Mouse (Mus musculus): ENCODE measurements around the gene Nck2. TPM values are rescaled to one million over a fixed set of nuclear protein-coding genes. Genes with fewer than 3 reads are reported as not detected.

Gene Nck2
- polyA plus RNA-seq, 1 experiment = 21.0 TPM

DNA sequence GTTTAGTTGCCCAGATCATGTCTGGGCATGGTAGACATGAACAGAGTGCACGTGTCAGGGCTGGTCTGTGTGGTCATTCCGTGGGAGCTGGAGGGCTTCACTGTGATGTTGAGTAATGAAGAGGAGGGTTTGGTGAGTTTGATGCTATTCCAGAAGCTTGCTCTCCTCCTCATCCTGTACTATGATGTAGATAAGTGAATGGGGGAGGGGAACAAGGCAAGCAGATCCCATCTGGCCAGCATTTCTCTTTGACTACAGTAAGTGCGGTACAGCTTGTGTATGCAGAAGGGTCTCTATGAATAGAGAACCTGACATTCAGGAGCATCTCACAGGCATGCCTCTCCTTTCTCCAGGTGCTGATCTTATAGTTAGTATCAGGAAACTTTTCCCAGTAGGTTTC, 52.6 kb downstream of the Nck2 start:
- no peak overlapping the region for H3K27ac ChIP-seq (ENCODE audit: control insufficient read depth, insufficient read depth, low read depth, low read length, poor library complexity)
- no peak overlapping the region for H3K4me3 ChIP-seq (replicated peaks; ENCODE audit: control insufficient read depth, low read depth, low read length)
- H3K4me1 ChIP-seq (ENCODE audit: control insufficient read depth, insufficient read depth, low read length) = peaks cover 2% of the 10 kb centered on the region; the same call in 1 of the 2 replicates
- TF ChIP-seq CTCF (IDR thresholded peaks at IDR 0.05; ENCODE audit: control insufficient read depth, insufficient read depth, low read length) (no peak), POLR2A (IDR thresholded peaks at IDR 0.05; ENCODE audit: borderline replicate concordance, control insufficient read depth, low read depth, low read length) (no peak)
- WGBS = 74% methylated on average over 3 of the region's 3 CpGs

DNA sequence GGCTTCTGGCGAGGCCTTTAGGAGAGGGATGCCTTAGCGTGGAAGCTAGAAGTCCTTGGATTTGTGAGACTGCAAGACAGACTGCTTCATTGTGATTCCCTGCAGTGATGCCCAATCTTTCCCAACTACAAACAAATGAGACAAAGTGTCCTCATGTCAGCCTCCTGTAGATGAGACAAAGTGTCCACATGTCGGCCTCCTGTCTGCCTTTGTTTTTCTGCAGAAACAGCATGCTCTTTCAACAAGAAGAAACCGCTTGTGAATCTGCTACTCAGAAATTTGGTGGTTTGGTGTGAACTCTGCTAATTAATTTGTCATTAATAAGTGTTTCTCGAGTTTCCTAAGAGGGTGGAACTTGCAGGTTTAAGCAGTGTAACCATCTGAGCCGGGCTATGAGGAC, 53.6 kb downstream of the Nck2 start:
- no peak overlapping the region for H3K4me3 ChIP-seq (replicated peaks; ENCODE audit: control insufficient read depth, low read depth, low read length)
- H3K4me1 ChIP-seq (ENCODE audit: control insufficient read depth, insufficient read depth, low read length) = peaks cover 2% of the 10 kb centered on the region; the same call in 1 of the 2 replicates
- 84% methylated on average over 6 of the region's 6 CpGs for WGBS
- no peak for TF ChIP-seq CTCF (IDR thresholded peaks at IDR 0.05; ENCODE audit: control insufficient read depth, insufficient read depth, low read length)
- TF ChIP-seq POLR2A (IDR thresholded peaks at IDR 0.05; ENCODE audit: borderline replicate concordance, control insufficient read depth, low read depth, low read length) = no peak
- H3K27ac ChIP-seq (ENCODE audit: control insufficient read depth, insufficient read depth, low read depth, low read length, poor library complexity) = no peak overlapping the region

GRCm38 (mm10) chr1:43500121-43500520, 55.7 kb downstream of the Nck2 start:
- TF ChIP-seq CTCF (IDR thresholded peaks at IDR 0.05; ENCODE audit: control insufficient read depth, insufficient read depth, low read length) (no peak), POLR2A (IDR thresholded peaks at IDR 0.05; ENCODE audit: borderline replicate concordance, control insufficient read depth, low read depth, low read length) (no peak)
- Histone ChIP-seq H3K4me1 (ENCODE audit: control insufficient read depth, insufficient read depth, low read length) (peaks cover 2% of the 10 kb centered on the region; the same call in 1 of the 2 replicates), H3K4me3 (replicated peaks; ENCODE audit: control insufficient read depth, low read depth, low read length) (no peak overlapping the region), H3K27ac (ENCODE audit: control insufficient read depth, insufficient read depth, low read depth, low read length, poor library complexity) (no peak overlapping the region)
- WGBS = 23% methylated on average over 5 of the region's 5 CpGs

GRCm38 (mm10) chr1:43501143-43501919, 57.0 kb downstream of the Nck2 start:
- no peak overlapping the region for H3K27ac ChIP-seq (ENCODE audit: control insufficient read depth, insufficient read depth, low read depth, low read length, poor library complexity)
- 79% methylated on average over 6 of the region's 6 CpGs for WGBS
- TF ChIP-seq CTCF (IDR thresholded peaks at IDR 0.05; ENCODE audit: control insufficient read depth, insufficient read depth, low read length) = no peak
- TF ChIP-seq POLR2A (IDR thresholded peaks at IDR 0.05; ENCODE audit: borderline replicate concordance, control insufficient read depth, low read depth, low read length) = no peak
- peaks cover under 1% of the 10 kb centered on the region; the same call in 1 of the 2 replicates for H3K4me1 ChIP-seq (ENCODE audit: control insufficient read depth, insufficient read depth, low read length)
- H3K4me3 ChIP-seq (replicated peaks; ENCODE audit: control insufficient read depth, low read depth, low read length) = no peak overlapping the region

DNA sequence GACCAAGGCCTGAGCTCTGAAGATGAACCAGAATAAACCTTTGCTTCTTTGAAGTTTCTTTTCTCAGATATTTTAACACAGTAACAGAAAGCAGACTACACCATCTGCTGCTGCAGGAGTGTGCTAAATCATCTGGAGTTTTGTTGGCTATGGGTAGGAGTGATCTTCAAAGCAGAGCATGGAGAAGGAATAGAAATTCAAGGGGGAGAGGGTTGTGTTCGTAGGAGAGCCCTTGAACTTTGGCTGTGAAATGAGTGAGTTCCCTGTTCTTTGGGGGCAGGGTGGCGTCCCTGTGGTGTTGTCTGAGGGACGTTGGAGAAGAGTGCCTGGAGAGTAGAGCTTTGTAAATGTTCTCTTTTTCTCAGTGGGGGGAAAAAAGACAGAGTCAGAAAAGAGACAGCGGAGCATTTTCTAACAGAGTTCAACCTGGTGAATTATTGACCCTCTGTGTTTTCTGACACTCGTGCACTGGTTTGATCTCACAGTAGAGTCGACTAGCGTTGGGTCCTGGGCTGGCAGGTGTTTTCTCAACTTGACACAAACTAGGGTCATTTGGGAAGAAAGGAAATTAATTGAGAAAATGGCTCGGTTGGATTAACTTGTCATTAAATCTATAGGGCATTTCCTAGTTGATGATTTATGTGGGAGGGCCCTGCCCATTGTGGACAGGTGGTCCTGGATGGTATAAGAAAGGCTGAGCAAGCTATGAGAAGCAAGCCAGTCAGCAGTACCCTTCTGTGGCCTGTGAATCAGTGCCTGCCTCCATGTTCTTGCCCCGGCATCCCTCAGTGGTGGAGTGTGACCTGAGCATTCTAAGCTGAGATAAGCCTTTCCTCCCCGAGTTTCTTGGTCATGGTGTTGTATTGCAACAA, 57.8 kb downstream of the Nck2 start:
- Histone ChIP-seq H3K4me3 (replicated peaks; ENCODE audit: control insufficient read depth, low read depth, low read length) (no peak overlapping the region), H3K4me1 (ENCODE audit: control insufficient read depth, insufficient read depth, low read length) (no peaks in the 10 kb centered on the region; the same call in 1 of the 2 replicates), H3K27ac (ENCODE audit: control insufficient read depth, insufficient read depth, low read depth, low read length, poor library complexity) (no peak overlapping the region)
- 63% methylated on average over 10 of the region's 10 CpGs for WGBS
- TF ChIP-seq CTCF (IDR thresholded peaks at IDR 0.05; ENCODE audit: control insufficient read depth, insufficient read depth, low read length) (no peak), POLR2A (IDR thresholded peaks at IDR 0.05; ENCODE audit: borderline replicate concordance, control insufficient read depth, low read depth, low read length) (no peak)

DNA sequence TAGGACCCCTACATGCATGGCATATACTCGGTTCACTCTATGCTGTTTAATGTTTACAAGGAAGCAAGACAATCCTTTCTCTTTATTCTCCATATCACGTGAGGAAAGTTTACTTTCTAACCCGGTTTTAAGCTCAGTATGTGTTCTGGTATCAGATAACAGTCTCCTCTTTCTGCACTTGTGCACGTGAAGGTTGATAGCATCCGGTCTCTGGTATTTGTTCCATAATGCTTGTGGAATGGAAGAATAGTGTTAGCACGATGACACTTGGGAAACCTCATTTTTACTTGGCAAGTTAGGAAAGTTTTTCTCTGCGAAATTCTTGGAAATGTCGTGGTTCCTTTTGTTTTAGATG, 58.4 kb downstream of the Nck2 start:
- Histone ChIP-seq H3K4me3 (replicated peaks; ENCODE audit: control insufficient read depth, low read depth, low read length) (no peak overlapping the region), H3K4me1 (ENCODE audit: control insufficient read depth, insufficient read depth, low read length) (no peaks in the 10 kb centered on the region; the same call in 1 of the 2 replicates), H3K27ac (ENCODE audit: control insufficient read depth, insufficient read depth, low read depth, low read length, poor library complexity) (no peak overlapping the region)
- TF ChIP-seq POLR2A (IDR thresholded peaks at IDR 0.05; ENCODE audit: borderline replicate concordance, control insufficient read depth, low read depth, low read length) = no peak
- no peak for TF ChIP-seq CTCF (IDR thresholded peaks at IDR 0.05; ENCODE audit: control insufficient read depth, insufficient read depth, low read length)
- 61% methylated on average over 8 of the region's 8 CpGs for WGBS

DNA sequence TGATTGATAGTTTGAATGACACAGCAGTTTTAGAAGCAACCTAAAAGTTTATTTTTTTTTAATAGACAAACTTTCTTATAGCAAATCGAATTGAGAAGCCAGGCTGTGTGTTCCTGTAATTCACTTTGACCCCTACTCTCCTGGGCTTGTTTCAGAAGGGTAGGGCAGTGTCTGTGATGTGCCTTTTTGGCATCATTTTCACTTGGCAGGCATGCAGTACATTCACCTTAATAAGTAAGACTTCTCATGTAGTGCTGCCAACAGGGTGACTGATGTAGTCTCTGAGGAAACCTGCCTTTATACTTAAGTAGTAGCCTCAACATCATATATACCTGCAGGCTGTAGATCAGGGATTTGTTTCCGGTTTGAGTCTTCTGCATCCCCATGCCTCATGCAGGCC, 58.9 kb downstream of the Nck2 start:
- WGBS = 59% methylated on average over 2 of the region's 2 CpGs
- H3K27ac ChIP-seq (ENCODE audit: control insufficient read depth, insufficient read depth, low read depth, low read length, poor library complexity) = no peak overlapping the region
- no peaks in the 10 kb centered on the region; the same call in 1 of the 2 replicates for H3K4me1 ChIP-seq (ENCODE audit: control insufficient read depth, insufficient read depth, low read length)
- no peak for TF ChIP-seq CTCF (IDR thresholded peaks at IDR 0.05; ENCODE audit: control insufficient read depth, insufficient read depth, low read length)
- TF ChIP-seq POLR2A (IDR thresholded peaks at IDR 0.05; ENCODE audit: borderline replicate concordance, control insufficient read depth, low read depth, low read length) = no peak
- no peak overlapping the region for H3K4me3 ChIP-seq (replicated peaks; ENCODE audit: control insufficient read depth, low read depth, low read length)

DNA sequence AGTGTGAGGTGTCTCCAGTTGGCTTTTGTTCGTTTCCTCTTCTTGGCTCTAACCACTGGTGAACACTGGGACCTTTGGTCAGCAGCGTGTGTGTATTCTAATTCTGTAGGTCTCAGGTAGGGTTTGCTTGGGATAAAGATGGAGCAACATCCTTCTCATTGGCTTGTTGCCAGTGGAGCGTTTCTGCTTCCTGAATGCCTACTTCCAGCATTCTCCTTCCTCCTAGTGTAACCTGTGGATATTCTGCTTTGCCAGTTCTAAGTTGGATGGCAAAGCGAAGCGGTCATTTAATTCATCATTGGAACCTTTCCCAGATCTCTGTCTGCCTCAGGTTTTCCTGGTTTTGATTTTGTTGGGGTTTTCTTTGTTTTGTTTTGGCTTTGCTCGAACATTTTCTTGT, 59.3 kb downstream of the Nck2 start:
- no peaks in the 10 kb centered on the region; the same call in 1 of the 2 replicates for H3K4me1 ChIP-seq (ENCODE audit: control insufficient read depth, insufficient read depth, low read length)
- no peak overlapping the region for H3K27ac ChIP-seq (ENCODE audit: control insufficient read depth, insufficient read depth, low read depth, low read length, poor library complexity)
- TF ChIP-seq CTCF (IDR thresholded peaks at IDR 0.05; ENCODE audit: control insufficient read depth, insufficient read depth, low read length) = no peak
- TF ChIP-seq POLR2A (IDR thresholded peaks at IDR 0.05; ENCODE audit: borderline replicate concordance, control insufficient read depth, low read depth, low read length) = no peak
- WGBS = 66% methylated on average over 6 of the region's 6 CpGs
- no peak overlapping the region for H3K4me3 ChIP-seq (replicated peaks; ENCODE audit: control insufficient read depth, low read depth, low read length)

Data from bone marrow, adult 2 months (tissue).